Mouse (Mus musculus) heart, postnatal 10 days (tissue): ENCODE results near the gene Hhip. TPM values are rescaled to one million over a fixed set of nuclear protein-coding genes. Genes with fewer than 3 reads are reported as not detected.

Source experiments
- DNase-seq, 2 experiments: peaks; one replicate each; pipeline ENCODE4 v3.0.0; 2021
- intact Hi-C: fragments of 180-260 bp; cut with DNase I; formaldehyde crosslinking; loops from one replicate; pipeline ENCODE4 v1.15.1; 2025
- total RNA-seq, 2 experiments: library from RNA; stranded (reverse); gene quantifications; 2 replicates each; pipeline ENCODE4 v1.2.3; 2021

Hhip gene
- total RNA-seq, result under 1 TPM; 0.25 to 0.31 TPM

DNA sequence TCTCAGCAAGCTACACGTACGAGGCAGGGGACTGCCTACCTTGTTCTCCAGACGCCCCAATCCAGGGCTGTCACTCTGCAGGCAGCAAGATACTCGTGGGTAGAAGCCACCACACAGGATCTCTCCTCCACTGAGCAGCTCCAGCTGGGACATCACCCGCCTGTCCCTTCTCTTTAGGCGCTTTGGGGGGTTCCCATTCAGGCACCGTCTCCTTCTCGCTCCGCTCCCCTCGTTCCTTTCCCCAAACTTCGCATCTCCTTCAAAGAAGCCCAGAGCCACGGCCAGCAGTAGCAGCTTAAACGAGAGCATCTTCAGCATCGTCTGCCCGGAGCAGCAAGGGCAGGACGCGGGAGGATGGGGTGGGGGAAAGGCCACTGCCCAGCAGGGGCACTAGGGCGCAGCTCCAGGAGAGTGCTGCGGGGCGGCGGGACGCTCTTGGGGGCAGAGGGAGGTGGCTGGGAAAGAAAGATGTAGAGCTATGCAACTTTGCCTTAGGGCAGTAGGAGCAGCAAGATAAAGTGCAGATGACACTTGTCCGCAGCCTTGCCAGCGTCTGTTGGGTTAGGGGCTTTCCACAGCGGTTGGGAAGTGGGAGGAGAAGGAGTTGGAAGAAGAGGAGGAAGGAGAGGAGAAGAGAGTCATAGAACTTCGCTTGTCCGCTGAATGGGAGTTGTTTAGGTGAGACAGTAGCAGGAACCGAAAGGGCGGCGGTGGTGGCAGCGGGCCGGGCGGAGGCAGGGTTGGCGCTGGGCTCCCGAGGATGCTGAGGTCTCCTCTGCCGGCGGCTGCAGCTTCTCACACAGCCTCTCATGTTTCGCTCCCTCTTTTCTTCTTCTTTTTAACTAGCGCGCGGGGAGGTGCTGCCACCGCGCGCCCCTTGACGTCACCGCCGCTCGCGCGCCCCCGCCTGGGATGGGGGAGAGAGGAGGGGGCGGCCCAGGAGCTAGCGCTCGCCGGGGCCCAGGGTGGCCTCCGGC lies at the start of gene Hhip:
Gene Hhip, minus strand, starts transcription at position 809 of the 977 bp plus-strand sequence.
- peak; percentile 10 to 13 for DNase-seq
- intact Hi-C loops, result no loop called here

DNA sequence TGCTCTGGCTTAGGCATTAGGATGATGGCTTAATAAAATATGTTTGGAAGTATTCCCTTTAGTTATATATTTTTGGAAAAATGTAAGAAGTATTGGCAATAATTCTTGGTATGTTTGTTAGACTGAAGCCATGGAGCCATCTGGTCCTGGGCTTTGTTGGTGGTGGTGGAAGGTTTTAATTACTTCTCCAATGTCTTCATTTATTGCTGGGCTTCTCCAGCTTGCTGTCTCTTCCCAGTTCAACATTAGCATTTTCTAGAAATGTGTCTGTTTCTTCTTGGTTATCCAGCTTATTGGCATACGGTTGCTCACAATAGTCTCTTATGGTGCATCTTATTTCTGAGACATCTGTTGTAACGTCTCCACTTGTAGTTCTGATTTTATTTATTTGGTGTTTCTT lies 29.2 kb upstream of the Hhip start:
- intact Hi-C loops, result no loop called here
- DNase-seq, result no peak

DNA sequence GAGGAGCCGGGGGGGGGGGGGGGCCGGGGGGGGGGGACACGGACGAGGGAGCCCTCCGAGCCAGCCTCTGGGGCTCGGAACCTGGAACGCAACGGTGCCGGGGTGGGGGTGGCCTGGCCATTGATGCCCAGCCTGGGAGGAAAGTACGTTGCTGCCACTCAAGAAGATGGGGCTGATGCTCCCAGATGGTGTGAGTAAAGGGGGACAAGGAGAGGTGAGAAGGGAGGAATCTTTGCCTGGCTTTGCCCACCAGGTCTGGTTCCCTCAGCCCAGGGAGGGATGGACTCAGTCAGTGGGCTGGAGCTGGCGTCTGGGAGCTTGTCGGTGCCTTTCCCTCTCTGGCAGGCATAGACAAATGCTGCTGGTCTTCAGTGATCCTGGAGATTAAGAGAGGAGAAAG lies 387 bp upstream of the Hhip start:
- intact Hi-C loops, result no loop called here
- DNase-seq, result no peak

DNA sequence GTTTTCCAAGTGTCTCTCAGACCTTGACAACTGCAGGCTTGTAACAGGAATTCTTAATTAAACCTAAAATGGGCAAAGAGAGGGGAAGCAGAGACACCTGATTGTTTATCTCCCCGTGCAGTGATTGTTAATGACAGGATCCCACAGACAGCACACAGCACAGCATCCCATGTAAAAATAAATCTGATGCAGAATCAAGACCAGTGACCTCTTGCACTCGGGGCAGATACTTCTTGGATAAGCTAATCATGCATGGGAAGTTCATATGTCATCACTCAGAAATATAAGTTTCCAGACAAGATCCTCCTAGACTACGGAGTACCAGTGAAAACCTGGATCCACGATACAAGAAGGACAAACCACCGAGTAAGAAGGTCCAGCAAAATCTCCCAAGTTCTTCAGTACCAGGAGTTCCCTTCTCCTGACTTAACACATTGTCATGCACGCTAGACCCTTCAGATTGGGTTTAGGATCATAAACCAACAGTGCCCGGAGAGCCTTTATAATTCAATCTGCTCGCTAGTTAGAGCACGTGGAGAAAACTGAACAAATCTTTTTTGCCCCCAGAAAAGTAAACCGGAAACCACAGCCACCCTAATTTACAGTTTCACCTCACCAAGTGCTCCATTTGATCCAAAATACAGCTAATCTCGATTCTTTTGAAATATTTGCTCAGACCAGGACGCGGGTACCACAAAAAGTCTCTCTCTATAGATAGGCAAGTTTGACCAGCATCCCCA lies 1.3 kb downstream of the Hhip start:
- intact Hi-C loops, result no loop called here

DNA sequence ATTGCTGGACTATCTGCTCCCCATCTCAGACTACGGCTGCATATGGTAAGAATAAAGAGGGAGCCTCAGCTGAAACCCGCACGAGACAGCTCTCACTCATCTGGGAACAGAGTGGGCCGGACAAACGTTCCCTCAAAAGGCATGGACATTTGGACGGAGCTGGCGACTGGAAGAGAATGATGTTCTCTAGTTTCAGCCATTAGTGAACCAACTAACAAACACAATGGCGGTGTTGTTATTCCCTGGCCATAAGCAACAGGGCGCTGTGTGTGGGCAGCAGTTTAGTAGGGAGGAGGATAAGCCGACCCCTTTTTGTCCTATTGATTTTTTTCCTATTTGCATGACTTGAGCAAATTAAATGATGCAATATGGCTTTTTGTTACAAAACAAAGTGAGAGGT lies 2.0 kb downstream of the Hhip start:
- DNase-seq, result no peak
- intact Hi-C loops, result no loop called here

More for the DNA sequence above, 1.3 kb downstream of the Hhip start:
- DNase-seq, result no peak

DNA sequence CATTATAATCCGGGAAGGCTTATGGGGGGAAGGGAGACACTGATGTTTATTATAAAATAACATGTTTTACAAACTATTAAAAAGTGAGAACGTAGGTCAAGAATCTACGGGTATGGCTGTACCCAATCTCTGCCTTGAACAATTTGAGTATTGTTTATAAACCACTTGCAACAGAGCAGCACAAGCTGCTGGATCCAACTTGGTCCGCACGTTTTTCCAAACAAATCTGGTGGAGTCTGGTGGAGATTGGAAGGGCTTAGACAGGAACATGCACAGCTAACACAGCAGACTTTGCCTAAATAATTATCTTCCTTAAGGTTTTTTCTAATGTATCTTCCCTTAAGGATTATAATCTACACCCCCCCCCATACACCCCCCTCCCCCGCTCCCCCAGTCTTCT lies 2.7 kb downstream of the Hhip start:
- no peak for DNase-seq
- intact Hi-C loops, result no loop called here

DNA sequence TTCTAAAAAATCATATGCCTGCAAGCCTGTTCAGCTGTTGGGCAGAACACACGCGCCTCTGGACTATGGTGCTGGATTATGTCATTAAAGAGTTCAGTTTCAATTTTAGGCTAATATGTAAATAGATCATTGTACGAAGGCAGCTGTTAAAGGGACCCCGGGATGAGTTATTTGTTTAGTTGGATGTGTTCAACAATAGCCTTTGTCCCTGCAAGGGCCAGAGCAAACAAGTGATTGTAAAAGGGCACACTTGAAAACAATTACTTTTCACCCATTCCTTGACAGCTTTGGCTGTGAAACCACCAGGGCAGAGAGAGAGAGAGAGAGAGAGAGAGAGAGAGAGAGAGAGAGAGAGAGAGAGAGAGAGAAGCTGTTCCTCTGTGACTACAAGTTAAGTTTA lies 3.6 kb downstream of the Hhip start:
- intact Hi-C loops, result no loop called here
- no peak for DNase-seq

DNA sequence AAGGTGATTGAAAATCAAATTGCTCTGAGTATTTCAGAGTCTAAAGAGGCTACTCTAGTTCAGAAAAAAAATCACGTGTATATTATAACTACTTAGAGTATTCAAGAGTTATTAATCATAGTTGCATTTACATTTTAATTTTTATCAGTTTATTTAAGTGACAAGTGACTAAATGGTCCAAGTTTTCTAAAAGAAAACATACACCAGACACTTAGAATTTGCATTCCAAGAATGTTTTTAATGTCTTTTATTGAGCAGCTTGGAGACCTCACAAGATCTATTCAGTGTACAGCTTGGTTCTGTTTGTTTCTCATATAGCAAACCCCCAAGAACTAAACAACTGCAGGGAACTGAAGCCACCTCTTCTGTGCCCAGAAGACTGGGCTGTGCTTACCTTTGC lies 5.0 kb downstream of the Hhip start:
- intact Hi-C loops, result no loop called here

DNA sequence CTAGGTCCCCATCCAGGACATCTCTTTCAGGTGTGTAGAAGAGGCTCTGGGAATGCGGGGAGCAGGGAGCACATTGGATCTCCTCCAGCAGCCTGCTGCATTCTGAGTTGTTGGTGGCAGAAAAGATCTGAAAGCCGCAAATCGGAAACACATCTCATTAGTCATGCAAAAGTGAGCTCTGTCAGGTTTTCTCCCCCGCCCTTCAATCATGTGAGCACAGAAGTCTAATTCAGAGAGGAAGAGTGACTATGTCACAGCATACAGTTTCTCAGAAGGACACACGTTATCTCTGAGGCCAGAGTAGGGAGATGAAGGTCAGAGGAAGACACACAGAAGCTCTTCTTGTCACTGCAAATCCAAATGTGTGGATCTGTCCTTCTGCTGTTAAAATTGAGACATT lies 6.3 kb downstream of the Hhip start:
- no peak for DNase-seq
- intact Hi-C loops, result no loop called here

More for the DNA sequence above, 5.0 kb downstream of the Hhip start:
- no peak for DNase-seq

DNA sequence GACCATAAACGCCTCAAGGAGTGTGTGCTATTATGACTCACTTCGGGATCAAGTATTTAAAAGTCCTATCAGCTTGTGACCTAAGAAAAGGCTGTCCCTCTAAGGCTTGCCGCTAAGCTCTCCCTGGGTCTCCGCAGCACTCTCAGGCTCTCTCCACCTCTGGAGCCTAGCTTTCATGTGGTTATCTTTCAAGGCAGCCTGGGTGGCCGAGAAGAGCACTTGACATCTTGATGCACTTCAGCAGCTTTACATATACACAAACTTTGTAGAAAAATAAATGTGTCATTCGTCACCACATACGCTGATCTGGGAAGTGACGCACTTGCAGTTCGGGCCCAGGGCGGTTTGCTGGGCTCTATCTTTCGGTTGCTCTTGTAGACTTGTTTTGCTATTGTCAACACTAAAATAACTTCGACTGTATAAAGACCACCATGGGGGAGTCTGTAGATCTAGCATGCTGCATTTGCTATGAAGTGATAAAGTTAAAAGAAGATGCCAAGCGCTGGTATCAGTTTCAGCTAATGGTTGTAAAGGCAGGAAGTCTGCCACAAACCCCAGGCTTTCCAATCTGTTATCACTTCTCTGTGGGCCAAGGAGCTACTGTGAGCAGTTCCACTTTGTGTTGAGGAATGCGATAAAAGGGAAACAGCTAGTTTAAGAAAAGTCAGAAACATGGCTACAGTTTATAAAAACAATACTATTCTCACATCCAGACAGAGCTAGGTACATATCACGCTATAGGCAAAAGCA lies 8.4 kb downstream of the Hhip start:
- intact Hi-C loops, result no loop called here
- DNase-seq, result no peak

DNA sequence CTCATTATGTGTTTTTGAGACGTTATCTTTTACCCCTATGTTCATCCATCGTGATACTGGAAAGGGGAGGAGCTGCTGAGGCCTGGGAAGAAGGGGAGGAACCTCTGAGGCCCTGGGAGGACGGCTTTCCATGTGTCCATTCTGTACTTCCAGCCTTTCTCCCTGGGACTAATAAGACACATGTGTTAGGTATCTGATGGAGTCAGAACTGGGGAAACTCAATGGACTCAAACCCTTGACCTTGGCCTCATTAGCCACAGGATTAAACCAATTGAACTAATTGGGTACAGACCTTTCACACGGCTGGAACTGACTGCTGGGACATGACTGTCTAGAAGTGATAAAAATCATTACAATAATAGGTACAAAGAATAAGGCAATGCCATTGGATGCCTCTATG lies 9.6 kb downstream of the Hhip start:
- DNase-seq, result no peak
- intact Hi-C loops, result no loop called here

DNA sequence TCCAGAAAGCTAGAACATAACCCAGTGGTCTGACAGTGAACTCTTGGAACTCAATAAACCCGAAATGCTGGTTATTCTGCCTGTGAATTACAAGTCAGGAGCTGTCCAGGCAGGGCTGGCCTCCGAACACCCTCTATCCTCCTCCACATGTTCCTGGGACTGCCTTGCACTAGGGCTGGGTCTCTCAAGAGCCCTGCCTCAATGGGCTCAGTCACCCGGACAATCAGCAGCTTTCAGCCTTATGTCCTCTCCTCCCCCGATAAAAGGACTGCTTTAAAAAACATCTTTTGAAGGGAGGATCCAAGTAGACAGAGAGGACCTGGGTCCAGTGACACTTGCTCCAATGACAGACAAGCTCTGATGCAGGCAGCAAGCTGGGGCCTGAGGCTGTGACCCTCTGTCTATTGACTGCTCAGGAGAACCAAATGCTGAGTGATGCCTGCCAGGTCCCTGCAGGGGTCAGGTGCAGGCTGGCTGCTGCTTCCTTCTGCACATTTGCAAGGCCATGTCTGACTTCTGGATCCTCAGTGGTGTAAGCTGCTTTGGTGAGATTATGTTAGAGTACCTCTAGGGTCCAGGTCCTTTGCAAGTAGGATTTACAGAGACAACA lies 20.1 kb downstream of the Hhip start:
- no peak for DNase-seq
- intact Hi-C loops, result no loop called here

DNA sequence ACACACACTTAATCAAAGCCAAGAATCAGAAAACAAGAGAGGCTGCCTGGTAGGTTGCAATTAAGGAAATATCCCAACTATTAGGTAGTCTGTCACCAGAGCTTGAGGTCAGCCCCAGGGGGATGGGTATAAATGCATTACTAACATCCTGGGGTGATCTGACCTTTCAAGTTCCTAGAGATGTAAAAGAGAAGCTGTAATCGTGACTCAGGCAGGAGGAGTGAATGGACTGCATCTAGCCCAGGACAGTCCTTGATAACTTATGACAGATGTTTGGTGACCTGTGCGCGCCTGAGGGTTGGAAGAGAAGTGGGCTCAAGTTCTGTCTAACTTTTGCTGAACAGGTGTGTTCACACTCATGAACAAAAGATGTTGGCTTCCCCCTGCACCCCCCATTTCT lies 25.2 kb downstream of the Hhip start:
- no peak for DNase-seq
- intact Hi-C loops, result no loop called here

DNA sequence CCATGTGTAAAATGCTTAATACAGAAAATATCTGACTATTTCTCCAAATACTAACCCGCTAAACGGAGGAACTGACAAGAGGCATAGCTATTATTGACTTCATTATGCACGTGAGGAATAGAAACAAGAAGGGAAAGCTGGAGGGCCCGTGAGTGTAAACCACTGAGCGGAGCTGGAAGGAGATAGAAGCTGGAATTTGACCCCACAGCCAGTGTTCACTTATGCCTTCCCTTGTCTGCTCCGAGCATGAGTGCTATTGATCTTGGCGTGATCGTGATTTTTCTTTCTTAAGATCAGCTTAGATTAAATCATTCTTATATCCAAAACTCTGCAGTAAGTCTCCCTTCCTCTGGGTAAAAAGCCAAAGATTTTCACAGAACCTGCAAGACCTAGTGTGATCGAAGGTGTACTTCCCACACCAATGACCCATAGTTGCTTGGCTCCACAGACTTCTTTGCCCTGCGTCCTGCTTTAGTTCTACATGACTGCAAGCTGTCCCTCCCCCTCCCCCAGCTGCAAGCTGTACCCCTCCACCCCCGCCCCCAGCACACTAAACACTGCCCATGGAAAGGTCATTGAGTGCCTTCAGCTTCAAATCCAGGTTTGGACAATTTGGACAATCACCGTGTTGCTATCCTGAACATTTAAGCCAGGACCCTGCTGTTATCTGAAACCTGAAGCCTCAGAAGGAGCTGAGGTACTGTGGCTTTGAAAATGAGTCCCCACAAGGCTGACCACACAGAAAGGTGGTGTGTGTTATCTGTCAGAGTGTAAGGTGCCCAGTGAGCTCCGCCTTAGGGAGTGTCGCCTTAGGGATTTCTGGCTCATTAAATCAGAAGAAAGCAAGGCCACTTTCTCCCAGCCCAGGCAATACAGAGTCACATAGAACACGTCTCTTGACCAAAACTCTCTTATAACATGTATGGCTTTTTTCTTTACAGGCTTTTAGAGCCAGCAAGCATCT lies 26.2 kb downstream of the Hhip start:
- DNase-seq, result no peak
- intact Hi-C loops, result no loop called here

DNA sequence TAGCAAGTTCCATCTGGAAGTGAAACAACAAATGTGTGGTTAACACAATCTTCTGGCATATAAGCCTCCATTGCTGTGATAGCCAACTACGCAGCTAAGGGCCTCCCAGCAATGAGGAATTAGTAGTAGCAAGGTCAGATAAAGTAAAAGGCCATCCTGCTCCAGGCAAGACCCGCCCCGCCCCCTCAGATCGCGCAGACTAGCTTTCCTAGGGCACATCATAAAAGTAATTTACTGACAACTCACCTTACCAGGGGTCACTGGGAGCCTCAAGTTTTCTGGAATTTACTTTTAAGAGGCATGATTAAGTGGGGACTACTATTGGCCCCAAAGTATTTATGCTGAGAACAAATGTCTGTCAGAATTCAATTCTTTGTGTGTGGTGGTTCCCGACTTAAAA lies 28.2 kb downstream of the Hhip start:
- intact Hi-C loops, result no loop called here
- no peak for DNase-seq

DNA sequence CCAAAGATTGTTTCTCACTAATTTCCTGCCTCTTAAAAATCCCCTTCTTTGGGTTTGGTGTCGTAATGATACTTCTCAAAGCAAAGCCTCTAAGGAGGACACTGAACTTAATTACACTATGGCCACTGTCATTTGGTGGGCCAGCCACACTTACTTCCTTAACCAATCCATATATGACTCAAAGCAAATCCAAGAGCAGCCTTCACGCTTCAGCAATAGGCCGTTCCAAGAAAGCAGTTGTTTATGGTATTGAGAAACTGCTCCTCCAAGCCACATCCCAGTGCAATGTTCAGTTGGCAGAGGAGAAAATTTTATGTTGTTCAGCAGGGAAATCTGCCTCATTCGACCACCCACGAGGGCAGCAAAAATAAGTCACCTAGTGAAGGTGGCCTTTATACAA lies 37.3 kb downstream of the Hhip start:
- no peak for DNase-seq
- intact Hi-C loops, result no loop called here

DNA sequence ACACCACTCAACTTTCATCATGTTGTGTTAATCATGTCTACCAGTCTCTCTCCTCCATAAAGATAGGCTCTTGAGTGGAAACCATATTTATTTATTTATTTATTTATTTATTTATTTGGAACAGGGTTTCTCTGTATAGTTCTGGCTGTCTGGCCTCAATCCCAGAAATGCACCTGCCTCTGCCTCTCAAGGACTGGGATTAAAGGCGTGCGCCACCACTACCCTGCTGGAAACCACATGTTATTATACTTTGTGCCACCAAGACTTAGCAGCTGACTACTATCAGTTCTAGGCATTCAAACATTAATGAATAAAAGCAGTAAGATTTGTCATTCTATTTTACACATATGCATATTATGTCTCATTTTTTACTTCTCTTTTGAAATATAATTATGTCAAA lies 42.0 kb downstream of the Hhip start:
- intact Hi-C loops, result no loop called here
- no peak for DNase-seq

DNA sequence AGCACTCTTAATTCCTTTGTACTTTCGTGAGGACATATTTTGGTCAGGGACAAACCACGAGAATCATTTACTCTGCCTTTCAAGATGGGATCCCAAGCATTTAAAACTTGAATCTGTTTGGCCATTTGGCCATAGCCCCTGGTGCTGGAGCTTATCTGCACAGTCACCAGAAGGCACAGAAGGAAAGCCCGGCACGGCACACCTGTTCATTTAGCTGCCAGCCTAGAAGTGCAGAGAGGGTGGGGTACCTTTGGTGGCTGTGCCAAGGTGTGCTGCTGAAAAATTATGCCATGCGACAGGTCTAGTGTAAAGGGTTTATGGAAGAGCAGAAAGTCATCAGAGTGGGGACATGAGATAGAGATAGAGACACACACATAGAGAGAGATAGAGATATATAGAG lies 53.4 kb downstream of the Hhip start:
- no peak for DNase-seq
- intact Hi-C loops, result no loop called here

DNA sequence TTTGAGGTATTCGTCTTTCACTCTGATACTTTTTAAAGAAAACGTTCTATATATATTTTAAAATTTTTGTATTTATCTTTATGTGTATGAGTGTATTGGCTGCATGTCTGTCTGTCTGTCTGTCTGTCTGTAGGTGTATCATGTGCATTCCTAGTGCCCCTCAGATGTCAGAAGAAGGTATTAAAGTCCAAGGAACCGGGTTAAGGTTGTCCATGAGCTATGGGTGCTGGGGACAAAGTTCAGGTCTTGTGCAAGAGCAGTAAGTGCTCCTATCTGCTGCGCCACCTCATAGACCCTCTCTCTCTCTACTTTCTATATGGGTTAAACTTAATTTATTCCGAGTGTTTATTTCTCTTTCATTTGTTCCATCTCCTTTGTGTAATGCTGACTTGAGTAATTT lies 55.5 kb downstream of the Hhip start:
- intact Hi-C loops, result no loop called here
- DNase-seq, result no peak

DNA sequence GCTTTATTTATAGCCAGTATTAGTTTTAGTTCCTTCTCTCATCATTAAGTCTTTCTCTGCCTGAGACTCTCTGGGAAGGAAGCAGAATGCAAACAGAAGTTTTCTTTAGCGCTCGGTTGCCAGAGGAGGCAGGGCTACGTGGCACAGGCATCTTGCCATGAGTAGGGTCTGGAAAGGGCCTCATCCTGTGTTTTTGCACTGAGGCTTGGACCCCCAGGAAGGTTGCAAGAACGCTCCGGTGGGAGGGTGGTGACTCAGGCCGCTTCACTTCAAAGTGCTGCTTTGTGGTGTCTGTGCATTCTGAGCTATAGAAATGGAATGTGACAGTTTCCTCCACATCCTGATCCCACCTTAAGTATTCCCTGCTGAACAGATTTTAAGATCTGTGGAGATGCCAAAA lies 62.7 kb downstream of the Hhip start:
- intact Hi-C loops, result no loop called here
- DNase-seq, result no peak
